Mouse (Mus musculus) stomach, postnatal 0 days (tissue): ENCODE measurements around the gene Tbc1d16.

Experiments
- CTCF ChIP-seq: IDR thresholded peaks from 2 replicates; pipeline ENCODE4 v1.5.1; 2016; ENCODE audit warnings: antibody characterized with exemption, low read depth, mild to moderate bottlenecking, moderate library complexity
- EP300 ChIP-seq: optimal IDR thresholded peaks from 2 replicates; pipeline ENCODE3; 2016; ENCODE audit warnings: antibody characterized with exemption

DNA sequence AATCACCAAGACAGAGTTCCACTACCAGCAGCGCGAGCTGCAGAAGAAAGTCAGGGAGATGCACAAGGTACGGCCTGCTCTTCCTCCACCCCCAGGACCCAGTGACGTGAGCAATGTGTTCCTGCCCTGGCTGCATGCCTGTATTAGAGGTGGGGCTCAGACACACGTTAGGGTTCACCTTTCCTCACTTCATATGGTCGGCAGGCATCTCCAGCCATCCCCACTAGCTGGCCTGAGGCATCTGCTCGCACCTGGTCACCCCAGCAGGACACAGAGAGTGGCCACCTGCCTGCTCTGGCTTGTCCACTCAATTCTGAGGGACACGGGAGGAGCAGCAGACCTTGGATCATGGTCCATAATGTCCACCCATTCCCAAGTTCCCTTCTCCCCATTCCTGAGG, 31.7 kb upstream of the Tbc1d16 start:
- TF ChIP-seq CTCF, result no peak
- no peak for TF ChIP-seq EP300
